Mouse (Mus musculus) stomach, embryonic 14.5 days (tissue): ENCODE measurements around the gene Lin37. TPM values are rescaled to one million over a fixed set of nuclear protein-coding genes. Genes with fewer than 3 reads are reported as not detected.

ENCODE experiments used
- ATAC-seq: fragments of 200-750 bp; cut with Nextera tagmentation; 2 replicates; pipeline ENCODE4 v1.8.0; 2017; ENCODE audit warnings: low read depth, moderate TSS enrichment; ENCODE audit not compliant: insufficient number of reproducible peaks, insufficient read depth, low FRiP score
- H3K27ac ChIP-seq: fragments of 300-500 bp; sonication (generic); 2 replicates; pipeline ENCODE4 v1.5.1; 2014; ENCODE audit warnings: mild to moderate bottlenecking, low read length, moderate library complexity, mixed read lengths
- H3K27me3 ChIP-seq: fragments of 300-500 bp; sonication (generic); 2 replicates; pipeline ENCODE4 v1.6.1; 2014; ENCODE audit warnings: low read length, control low read depth, mixed read lengths; ENCODE audit not compliant: control insufficient read depth, insufficient read depth
- H3K36me3 ChIP-seq: fragments of 300-500 bp; sonication (generic); 2 replicates; pipeline ENCODE4 v1.6.1; 2014; ENCODE audit warnings: mild to moderate bottlenecking, control low read depth, low read length, moderate library complexity, mixed read lengths; ENCODE audit not compliant: control insufficient read depth, insufficient read depth
- H3K4me1 ChIP-seq: fragments of 300-500 bp; sonication (generic); 2 replicates; pipeline ENCODE4 v1.6.1; 2014; ENCODE audit warnings: low read length, control low read depth, mixed read lengths; ENCODE audit not compliant: control insufficient read depth, insufficient read depth
- H3K4me2 ChIP-seq: fragments of 300-500 bp; sonication (generic); replicated peaks from 2 replicates; pipeline ENCODE4 v1.6.1; 2014; ENCODE audit warnings: low read depth, low read length, control low read depth
- H3K4me3 ChIP-seq: fragments of 300-500 bp; sonication (generic); 2 replicates; pipeline ENCODE4 v1.5.1; 2014; ENCODE audit warnings: low read depth, low read length, control low read depth
- H3K9ac ChIP-seq: fragments of 300-500 bp; sonication (generic); replicated peaks from 2 replicates; pipeline ENCODE4 v1.6.1; 2014; ENCODE audit warnings: low read depth, mild to moderate bottlenecking, control low read depth, low read length, moderate library complexity, mixed read lengths
- H3K9me3 ChIP-seq: fragments of 300-500 bp; sonication (generic); 2 replicates; pipeline ENCODE4 v1.6.1; 2016; ENCODE audit warnings: low read depth, low read length, control low read depth; ENCODE audit not compliant: control insufficient read depth
- WGBS: fragments of 180-500 bp; shearing (Covaris S2); extraction: QIAGEN DNeasy Blood & Tissue Kit; methylation state at CpG from one replicate; pipeline ENCODE4 v1.1.7; 2014; 5-methylcytosine and 5-hydroxymethylcytosine counted together
- polyA plus RNA-seq: library from polyadenylated mRNA; unstranded; fragments of >200 nt; fragmentation: Nextera tagmentation; extraction: Ambion mirVana; gene quantifications from 2 replicates; pipeline ENCODE4 v1.2.1, GENCODE M21; 2014

Lin37 gene
- polyA plus RNA-seq, 1 experiment from 2014 or later = 40.8 TPM

GRCm38 (mm10) chr7:30552102-30553020, 7.3 kb downstream of the Lin37 start, which contains the start of the genes Hspb6 and Proser3:
Hspb6 (plus strand) TSS chr7:30552178.
Proser3 (minus strand) TSS chr7:30552299.
- peak; percentile 95 for ATAC-seq
- Histone ChIP-seq H3K4me2 (peak within 1 kb of the TSS; percentile 97), H3K36me3 (peaks cover 23% of the 10 kb centered on the region), H3K9ac (peak within 1 kb of the TSS; percentile 62), H3K9me3 (no peaks in the 10 kb centered on the region), H3K27me3 (no peaks in the 10 kb centered on the region), H3K27ac (peak within 1 kb of the TSS; percentile 97), H3K4me1 (peaks cover 12% of the 10 kb centered on the region; the same call in 1 of the 2 replicates), H3K4me3 (peak within 1 kb of the TSS; percentile 59)
- under 1% methylated on average over 44 of the region's 44 CpGs for WGBS

GRCm38 (mm10) chr7:30551445-30552101, 8.1 kb downstream of the Lin37 start:
- Histone ChIP-seq H3K9me3 (no peaks in the 10 kb centered on the region), H3K36me3 (peaks cover 16% of the 10 kb centered on the region; the same call in 1 of the 2 replicates), H3K4me3 (peak overlapping the region; percentile 59), H3K27ac (peak overlapping the region; percentile 97), H3K9ac (peak overlapping the region; percentile 62), H3K27me3 (no peaks in the 10 kb centered on the region), H3K4me1 (peaks cover 12% of the 10 kb centered on the region; the same call in 1 of the 2 replicates), H3K4me2 (peak overlapping the region; percentile 38)
- peak; percentile 51; the same call in 1 of the 2 replicates for ATAC-seq
- WGBS = 2% methylated on average over 10 of the region's 10 CpGs

DNA sequence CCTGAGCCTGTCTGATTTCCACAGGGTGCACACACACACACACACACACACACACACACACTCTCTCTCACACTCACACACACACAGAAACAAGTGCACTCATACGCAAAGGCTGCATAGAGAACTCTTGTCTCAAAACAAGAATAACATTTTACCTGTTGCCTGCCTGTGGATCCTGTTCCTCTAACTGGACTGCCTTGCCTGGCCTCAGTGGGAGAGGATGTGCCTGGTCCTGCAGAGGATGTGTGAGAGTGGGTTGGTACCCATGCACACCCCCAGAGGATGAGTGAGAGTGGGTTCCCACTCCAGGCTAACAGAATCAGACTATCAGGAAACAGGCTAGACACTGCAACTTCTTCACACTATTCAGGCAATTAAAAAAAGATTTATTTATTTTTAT, 9.0 kb downstream of the Lin37 start:
- Histone ChIP-seq H3K36me3 (peaks cover 18% of the 10 kb centered on the region; the same call in 1 of the 2 replicates), H3K9me3 (no peaks in the 10 kb centered on the region), H3K27ac (no peak overlapping the region), H3K4me3 (no peak overlapping the region), H3K9ac (no peak overlapping the region), H3K4me1 (peaks cover 12% of the 10 kb centered on the region; the same call in 1 of the 2 replicates), H3K4me2 (no peak overlapping the region), H3K27me3 (no peaks in the 10 kb centered on the region)
- WGBS = 97% methylated on average over 1 of the region's 1 CpGs
- no peak for ATAC-seq

- H3K9me3 ChIP-seq = no peaks in the 10 kb centered on the region
- no peak overlapping the region for H3K27ac ChIP-seq
- no peak overlapping the region for H3K4me2 ChIP-seq
- no peak overlapping the region for H3K4me3 ChIP-seq
- peaks cover 11% of the 10 kb centered on the region; the same call in 1 of the 2 replicates for H3K36me3 ChIP-seq
- 88% methylated on average over 2 of the region's 2 CpGs for WGBS
- no peaks in the 10 kb centered on the region for H3K27me3 ChIP-seq
- peaks cover 12% of the 10 kb centered on the region; the same call in 1 of the 2 replicates for H3K4me1 ChIP-seq
- ATAC-seq = no peak
- H3K9ac ChIP-seq = no peak overlapping the region
These were observed 9.8 kb downstream of the Lin37 start for GRCm38 (mm10) chr7:30549880-30550279.

DNA sequence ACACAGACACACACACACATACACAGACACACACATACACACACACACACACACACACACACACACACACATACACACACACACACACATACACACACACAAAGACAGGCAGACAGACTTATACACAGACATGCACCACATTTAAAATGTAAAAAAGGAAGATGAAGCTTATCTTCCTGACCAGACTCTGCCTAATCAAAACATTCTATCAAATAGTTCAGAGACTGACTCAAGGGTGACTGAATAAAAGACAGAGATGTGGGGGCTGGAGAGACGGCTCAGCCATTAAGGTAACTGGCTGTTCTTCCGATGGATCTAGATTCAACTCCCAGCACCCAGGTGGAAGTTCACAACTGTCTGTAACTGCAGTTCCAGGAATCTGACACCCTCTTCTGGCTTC, 15.3 kb downstream of the Lin37 start:
- no peak overlapping the region for H3K27ac ChIP-seq
- H3K9ac ChIP-seq = no peak overlapping the region
- H3K4me1 ChIP-seq = no peaks in the 10 kb centered on the region
- 92% methylated on average over 2 of the region's 2 CpGs for WGBS
- H3K4me3 ChIP-seq = no peak overlapping the region
- H3K9me3 ChIP-seq = no peaks in the 10 kb centered on the region
- no peak for ATAC-seq
- peaks cover 16% of the 10 kb centered on the region; the same call in 1 of the 2 replicates for H3K36me3 ChIP-seq
- H3K4me2 ChIP-seq = no peak overlapping the region
- H3K27me3 ChIP-seq = no peaks in the 10 kb centered on the region

DNA sequence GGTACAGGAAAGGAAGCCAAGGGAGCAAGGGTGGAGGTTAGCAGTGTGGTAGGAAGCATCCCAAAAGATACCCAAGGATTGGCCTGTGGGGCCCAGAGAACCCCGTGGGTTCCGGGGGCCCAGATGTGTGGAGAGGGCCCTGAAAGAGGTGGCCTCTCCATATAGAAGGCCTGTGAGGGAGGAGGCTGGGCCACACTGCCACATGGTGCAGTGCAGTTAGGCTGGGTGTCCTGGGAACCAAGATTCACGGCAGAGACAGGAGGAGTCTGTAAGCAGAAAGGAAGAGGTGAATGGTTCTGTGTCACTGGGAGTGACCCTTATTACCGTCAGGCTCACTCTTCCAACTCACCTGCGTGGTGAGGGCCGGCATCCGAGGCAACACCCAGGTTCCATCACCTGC, 19.1 kb downstream of the Lin37 start:
- no peak overlapping the region for H3K27ac ChIP-seq
- ATAC-seq = no peak
- no peak overlapping the region for H3K4me2 ChIP-seq
- peaks cover 4% of the 10 kb centered on the region; the same call in 1 of the 2 replicates for H3K36me3 ChIP-seq
- H3K27me3 ChIP-seq = no peaks in the 10 kb centered on the region
- H3K4me1 ChIP-seq = peaks cover 2% of the 10 kb centered on the region; the same call in 1 of the 2 replicates
- WGBS = 85% methylated on average over 7 of the region's 7 CpGs
- no peaks in the 10 kb centered on the region for H3K9me3 ChIP-seq
- H3K9ac ChIP-seq = no peak overlapping the region
- H3K4me3 ChIP-seq = no peak overlapping the region

DNA sequence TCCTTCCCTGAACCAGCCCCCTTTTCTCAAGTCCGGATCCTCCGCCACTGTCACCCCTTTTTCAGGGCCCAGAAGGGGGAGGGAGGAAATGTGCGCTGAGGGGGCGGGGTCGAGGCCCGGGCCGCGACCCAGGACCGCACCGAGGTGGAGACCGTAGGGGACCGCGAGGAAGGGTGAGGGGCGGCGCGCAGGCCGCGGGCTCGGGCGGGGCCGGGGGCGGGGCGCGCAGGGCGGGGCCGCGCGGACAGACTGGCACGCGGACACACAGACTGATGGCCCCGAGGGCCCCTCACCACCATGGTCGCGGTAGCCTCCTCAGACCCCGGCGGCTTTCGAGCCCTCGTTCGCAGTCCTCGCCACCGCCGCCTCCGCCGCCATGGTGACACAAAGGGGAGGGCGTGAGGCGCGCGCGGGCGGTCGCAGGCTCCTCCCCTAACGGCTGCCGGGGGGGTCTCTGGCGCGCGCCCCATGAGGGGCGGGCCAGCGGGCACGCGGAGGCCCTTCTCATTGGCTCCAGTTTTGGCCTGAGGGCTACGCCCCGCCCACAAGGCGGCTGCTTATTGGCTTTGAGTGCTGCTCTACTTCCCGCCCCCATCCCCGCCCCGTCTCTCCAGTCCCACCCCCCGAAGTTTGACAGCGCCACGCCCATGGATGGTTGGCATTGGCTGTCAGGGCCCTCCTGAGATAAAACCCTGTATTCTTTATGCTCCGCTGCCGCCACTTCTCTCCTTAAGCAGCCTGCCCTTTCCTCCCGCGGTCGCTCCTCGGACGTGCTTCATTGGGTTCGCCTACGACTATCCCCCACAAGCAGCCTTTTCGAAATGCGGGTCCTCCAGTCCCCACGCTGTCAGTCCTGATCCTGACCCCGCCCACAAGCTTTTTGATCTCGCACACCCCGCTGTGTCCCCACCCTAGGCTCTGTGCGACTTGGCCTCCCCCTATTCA, 24.7 kb downstream of the Lin37 start, which contains the start of gene Arhgap33:
Gene Arhgap33, minus strand, starts transcription at position 428 of the 945 bp plus-strand sequence.
- Histone ChIP-seq H3K27ac (peak within 1 kb of the TSS; percentile 15; the same call in 1 of the 2 replicates), H3K36me3 (peaks cover 23% of the 10 kb centered on the region; the same call in 1 of the 2 replicates)
- under 1% methylated on average over 63 of the region's 84 CpGs for WGBS

More for the DNA sequence above, 24.7 kb downstream of the Lin37 start, which contains the start of gene Arhgap33:
- H3K9me3 ChIP-seq = no peaks in the 10 kb centered on the region
- ATAC-seq = peak; percentile 92
- H3K9ac ChIP-seq = peak within 1 kb of the TSS; percentile 58
- peaks cover 15% of the 10 kb centered on the region for H3K4me1 ChIP-seq
- peak within 1 kb of the TSS; percentile 92 for H3K4me2 ChIP-seq
- no peaks in the 10 kb centered on the region for H3K27me3 ChIP-seq
- H3K4me3 ChIP-seq = peak within 1 kb of the TSS; percentile 63
